Comparison of ENCODE assay signal across 7 mouse cellular contexts in the genomic region with DNA sequence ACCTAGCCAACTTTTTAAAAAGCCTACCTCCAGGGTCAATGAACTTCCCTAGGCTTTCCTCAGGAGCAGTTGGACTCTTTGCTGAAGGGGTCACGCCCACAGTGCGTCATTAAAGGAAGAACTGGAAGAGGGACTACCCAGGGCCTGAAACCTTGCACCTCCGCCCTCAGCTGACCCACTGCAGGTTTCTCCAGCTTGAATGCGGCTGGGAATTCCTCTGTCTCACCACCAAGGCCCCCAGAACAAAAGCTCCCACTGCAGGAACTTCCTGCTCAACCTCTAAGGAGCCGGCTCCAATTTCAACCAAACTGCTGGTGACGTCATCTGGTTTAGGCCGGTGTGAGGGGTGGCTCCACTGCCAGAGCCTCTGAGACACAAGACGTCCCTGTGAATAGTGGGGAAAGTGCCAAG. TPM values are rescaled to one million over a fixed set of nuclear protein-coding genes. Genes with fewer than 3 reads are reported as not detected.
DNase-seq lines count a peak whose midpoint lies in the region; ATAC-seq lines count a peak whose summit lies in the region.

No protein-coding gene starts in this region.

- no peaks in the 10 kb centered on the region for H3K9me3 ChIP-seq in forebrain, embryonic 14.5 days (replicated peaks; ENCODE audit: control insufficient read depth, low read length)

- H3K4me1 ChIP-seq in forebrain, embryonic 14.5 days (ENCODE audit: control insufficient read depth, insufficient read depth, low read length), result peaks cover 5% of the 10 kb centered on the region; the same call in 1 of the 2 replicates

- DNase-seq in 3134 (ENCODE audit: extremely low read depth, insufficient read length, low spot score) (peak; percentile 80), 416B (ENCODE audit: low read depth) (peak; percentile 78)
- peak; percentile 76 for DNase-seq in forebrain, embryonic 14.5 days (ENCODE audit: low spot score)
- DNase-seq in large intestine, adult 2 months (ENCODE audit: low read depth, low spot score), result peak; percentile 68
- no peak for DNase-seq in c-Kit-positive CD71-positive TER-119-positive erythroid progenitor cells, embryonic 14.5 days (ENCODE audit: low spot score)
- no peak for DNase-seq in layer of hippocampus, postnatal 36 days
- DNase-seq in spleen, postnatal 36 days (ENCODE audit: low spot score in 2 of 2), result no peak

- no peak overlapping the region for H3K27ac ChIP-seq in forebrain, embryonic 14.5 days (ENCODE audit: low read depth, low read length)

- no peaks in the 10 kb centered on the region for H3K27me3 ChIP-seq in forebrain, embryonic 14.5 days (replicated peaks; ENCODE audit: control insufficient read depth, insufficient read depth, low read length)

- ATAC-seq in forebrain, embryonic 14.5 days, result 0 out of 2 replicates have a peak, but pooled peaks have one; percentile 48

- 0 out of 2 replicates have a peak overlapping the region, but pooled peaks have one; percentile 7 for H3K4me2 ChIP-seq in forebrain, embryonic 14.5 days (ENCODE audit: low read length)

- H3K36me3 ChIP-seq in forebrain, embryonic 14.5 days (ENCODE audit: control insufficient read depth, insufficient read depth, low read length), result no peaks in the 10 kb centered on the region

- H3K4me3 ChIP-seq in forebrain, embryonic 14.5 days (ENCODE audit: low read depth, low read length), result no peak overlapping the region

- 4% methylated on average over 8 of the region's 8 CpGs for WGBS in forebrain, embryonic 14.5 days
- WGBS in large intestine, adult 2 months, result 6% methylated on average over 8 of the region's 8 CpGs

- no peak overlapping the region for H3K9ac ChIP-seq in forebrain, embryonic 14.5 days (ENCODE audit: low read length)

RNA-seq across cellular contexts. Expression of gene Smad3, which starts 45.4 kb away (rescaled TPM):
- 5.1 and 5.4 TPM in 2 replicates for polyA plus RNA-seq in forebrain, embryonic 14.5 days (2014; fragmentation: Nextera tagmentation; extraction: Ambion mirVana)
- 16.2 and 24.6 TPM in 2 replicates for polyA plus RNA-seq in large intestine, adult 2 months (2012; rRNA removed)
- total RNA-seq in layer of hippocampus, postnatal 36 days (2021), result 10 to 100 TPM; 40.1 to 45.2 TPM

Comparison
In these comparisons a context has a peak if more than half of its experiments do, and no peak if none do; other contexts are left out.
1. DNase-seq: peak in 3134 (single experiment), 416B (single experiment), forebrain, embryonic 14.5 days (single experiment) and large intestine, adult 2 months (single experiment); none in c-Kit-positive CD71-positive TER-119-positive erythroid progenitor cells, embryonic 14.5 days (single experiment), layer of hippocampus, postnatal 36 days (0 of 2) and spleen, postnatal 36 days (0 of 2).